10 mouse cellular contexts compared by ENCODE assay signal in genomic region chr15:85162693-85163663, GRCm38 (mm10). TPM values are rescaled to one million over a fixed set of nuclear protein-coding genes. Genes with fewer than 3 reads are reported as not detected.
A peak's percentile ranks its signal among the peaks of the same experiment; 100 is the strongest.
DNase-seq lines count a peak whose midpoint lies in the region; ATAC-seq and TF ChIP-seq lines count a peak whose summit lies in the region.
"Had no signal": no experiment of that assay in that cellular context is flagged by ENCODE, and none has a peak within 500 bp of the region (broad histone marks: within the 10 kb centered on the region; RNA-seq: fewer than 3 reads in every experiment).

No protein-coding gene starts in this region.

- no peak overlapping the region for H3K4me2 ChIP-seq in intestine, postnatal 0 days (replicated peaks; ENCODE audit: low read depth)

- H3K9ac ChIP-seq in intestine, postnatal 0 days (ENCODE audit: low read depth, low read length), result no peak overlapping the region

- ATAC-seq in intestine, postnatal 0 days, result no peak

- no peak overlapping the region for H3K4me3 ChIP-seq in intestine, postnatal 0 days (ENCODE audit: low read depth, low read length)

- 0 out of 2 replicates have a peak, but pooled peaks cover 2% of the 10 kb centered on the region for H3K4me1 ChIP-seq in intestine, postnatal 0 days (replicated peaks; ENCODE audit: control insufficient read depth, insufficient read depth, low read length)

- WGBS in intestine, postnatal 0 days, result 48% methylated on average over 21 of the region's 21 CpGs

- H3K27me3 ChIP-seq in intestine, postnatal 0 days (replicated peaks; ENCODE audit: control insufficient read depth, insufficient read depth, low read length), result no peaks in the 10 kb centered on the region

- peak overlapping the region; percentile 36; the same call in 1 of the 2 replicates for H3K27ac ChIP-seq in intestine, postnatal 0 days (ENCODE audit: low read depth, low read length)

- no peak for TF ChIP-seq CTCF in intestine, postnatal 0 days (IDR thresholded peaks at IDR 0.05; ENCODE audit: low read depth)

- no peaks in the 10 kb centered on the region for H3K9me3 ChIP-seq in intestine, postnatal 0 days (ENCODE audit: control insufficient read depth)

- H3K36me3 ChIP-seq in intestine, postnatal 0 days (ENCODE audit: control insufficient read depth, insufficient read depth), result no peaks in the 10 kb centered on the region

- peak; percentile 10 for DNase-seq in adrenal gland, postnatal 14 days
- DNase-seq in adrenal gland, postnatal 25 days, result no peak
- DNase-seq in gastrocnemius, adult 18-20 months (ENCODE audit: low spot score), result peak; percentile 50
- peak; percentile 34 for DNase-seq in lung, postnatal 36 days
- no peak for DNase-seq in layer of hippocampus, postnatal 36 days
- no peak for DNase-seq in thymus, postnatal 14 days
- no peak for DNase-seq in left cerebral cortex, adult 9 months (ENCODE audit: low spot score in 2 of 2)
- DNase-seq: B cell, adult 2 months had no signal

RNA-seq across cellular contexts. Expression of gene Ribc2, which starts 31.1 kb away (rescaled TPM):
- total RNA-seq in adrenal gland, postnatal 14 days (2021), result not detected in 2 replicates
- total RNA-seq in adrenal gland, postnatal 25 days (2021), result not detected in 2 replicates
- total RNA-seq in gastrocnemius, adult 18-20 months (2021), result not detected
- polyA plus RNA-seq in intestine, postnatal 0 days (2015; fragmentation: Nextera tagmentation; extraction: Ambion mirVana), result 0.13 TPM in 1 of 2 replicates, not detected in the other
- total RNA-seq in layer of hippocampus, postnatal 36 days (2021), result under 1 TPM; 0.20 to 0.46 TPM
- total RNA-seq: left cerebral cortex, postnatal 10 days had no signal

RNA-seq across cellular contexts. Expression of gene Smc1b, which starts 31.2 kb away (rescaled TPM):
- 0.11 and 0.41 TPM in 2 replicates for total RNA-seq in adrenal gland, postnatal 14 days (2021)
- not detected in 2 replicates for total RNA-seq in adrenal gland, postnatal 25 days (2021)
- not detected for total RNA-seq in gastrocnemius, adult 18-20 months (2021)
- polyA plus RNA-seq in intestine, postnatal 0 days (2015; fragmentation: Nextera tagmentation; extraction: Ambion mirVana), result 0.07 and 0.18 TPM in 2 replicates
- total RNA-seq in layer of hippocampus, postnatal 36 days (2021), result not detected
- total RNA-seq: left cerebral cortex, postnatal 10 days had no signal

RNA-seq across cellular contexts. Expression of gene Fbln1, which starts 42.8 kb away (rescaled TPM):
- total RNA-seq in adrenal gland, postnatal 14 days (2021), result 45.3 and 47.0 TPM in 2 replicates
- 33.0 and 37.1 TPM in 2 replicates for total RNA-seq in adrenal gland, postnatal 25 days (2021)
- total RNA-seq in gastrocnemius, adult 18-20 months (2021), result 10 to 100 TPM in 1 of 2 experiments, 1 to 10 TPM in 1; 8.5 to 11.1 TPM
- 90.5 and 97.9 TPM in 2 replicates for polyA plus RNA-seq in intestine, postnatal 0 days (2015; fragmentation: Nextera tagmentation; extraction: Ambion mirVana)
- 10 to 100 TPM in 1 of 2 experiments, 1 to 10 TPM in 1; 9.7 to 16.6 TPM for total RNA-seq in layer of hippocampus, postnatal 36 days (2021)

Comparison
In these comparisons a context has a peak if more than half of its experiments do, and no peak if none do; other contexts are left out.
1. DNase-seq: peak in adrenal gland, postnatal 14 days (single experiment), gastrocnemius, adult 18-20 months (single experiment) and lung, postnatal 36 days (single experiment); none in adrenal gland, postnatal 25 days (single experiment), layer of hippocampus, postnatal 36 days (0 of 2), thymus, postnatal 14 days (single experiment) and left cerebral cortex, adult 9 months (0 of 2).